Mouse (Mus musculus) CD4-positive naive resting alpha-beta T cell, adult 57 days (primary cell): ENCODE measurements around the gene Tmprss4. TPM values are rescaled to one million over a fixed set of nuclear protein-coding genes. Genes with fewer than 3 reads are reported as not detected.

Experiments used
- total RNA-seq: library from RNA; stranded (reverse); gene quantifications from one replicate; pipeline ENCODE4 v1.2.4, GENCODE M21; 2023

Gene Tmprss4
- not detected for total RNA-seq

GRCm38 (mm10) chr9:45203797-45204410, at the start of gene Tmprss4:
TSS of gene Tmprss4 (minus strand) at chr9:45204092.

GRCm38 (mm10) chr9:45181770-45182169, 22.1 kb downstream of the Tmprss4 start, which contains the start of gene BC049352:
TSS of gene BC049352 (plus strand) at chr9:45182007.

GRCm38 (mm10) chr9:45138191-45139032, 65.5 kb downstream of the Tmprss4 start, which contains the start of gene Scn4b:
TSS of gene Scn4b (plus strand) at chr9:45138395.

Other genes starting within 250 kb of the Tmprss4 start
- 118 TPM for gene Ube4a, start 238.5 kb downstream of the Tmprss4 start, total RNA-seq
- 487 TPM for gene Cd3g, start 223.7 kb downstream of the Tmprss4 start, total RNA-seq
- 428 TPM for gene Cd3d, start 222.3 kb downstream of the Tmprss4 start, total RNA-seq
- gene Cd3e, start 194.5 kb downstream of the Tmprss4 start, total RNA-seq, result 844 TPM
- gene Mpzl2, start 164.3 kb downstream of the Tmprss4 start, total RNA-seq, result 0.41 TPM
- gene Mpzl3, start 148.9 kb downstream of the Tmprss4 start, total RNA-seq, result 16.9 TPM
- gene Jaml, start 124.9 kb downstream of the Tmprss4 start, total RNA-seq, result 9.7 TPM
- 0.27 TPM for gene Scn2b, start 86.3 kb downstream of the Tmprss4 start, total RNA-seq
- gene Scn4b, start 65.7 kb downstream of the Tmprss4 start, total RNA-seq, result 0.12 TPM
- not detected for gene BC049352, start 22.1 kb downstream of the Tmprss4 start, total RNA-seq
- gene Il10ra, start 65.1 kb upstream of the Tmprss4 start, total RNA-seq, result 24.9 TPM
- gene Tmprss13, start 115.0 kb upstream of the Tmprss4 start, total RNA-seq, result not detected
- gene Fxyd6, start 166.1 kb upstream of the Tmprss4 start, total RNA-seq, result not detected
- gene Fxyd2, start 195.6 kb upstream of the Tmprss4 start, total RNA-seq, result not detected
- gene Dscaml1, start 222.5 kb upstream of the Tmprss4 start, total RNA-seq, result not detected